Mouse (Mus musculus): ENCODE measurements around the gene Zdhhc19.

DNA sequence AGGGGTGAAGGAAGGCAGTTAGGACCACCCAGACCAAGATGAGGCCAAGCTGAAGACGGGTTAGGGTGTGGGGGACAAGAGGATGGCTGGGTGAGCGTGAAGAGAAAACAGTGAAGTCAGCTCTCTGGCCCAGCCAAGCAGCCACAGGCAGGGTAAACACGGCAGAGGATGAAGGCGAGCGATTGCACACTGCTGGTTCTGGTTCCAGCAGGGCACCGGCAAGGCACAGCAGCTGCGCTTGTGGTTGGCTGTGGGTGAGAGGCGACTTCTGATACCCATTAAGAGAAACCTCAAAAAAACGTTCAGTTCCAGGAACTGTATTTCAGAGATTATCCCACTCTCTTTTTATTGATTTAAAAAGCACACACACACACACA is 24.3 kb downstream of the Zdhhc19 start:
- no peak for TF ChIP-seq POLR2A (IDR thresholded peaks at IDR 0.05; ENCODE audit: control insufficient read depth in 1 of 2, insufficient read depth in 1 of 2, low read depth in 1 of 2, low read length in 2 of 2, poor library complexity in 1 of 2)
- TF ChIP-seq CTCF (IDR thresholded peaks at IDR 0.05 in 2 of 3, conservative IDR thresholded peaks at IDR 0.05 in 1 of 3; ENCODE audit: control insufficient read depth in 1 of 3, insufficient read depth in 1 of 3, low read depth in 2 of 3, low read length in 3 of 3, poor library complexity in 1 of 3, severe bottlenecking in 1 of 3) = no peak
- TF ChIP-seq POLR2AphosphoS2 (IDR thresholded peaks at IDR 0.05; ENCODE audit: low read length) = no peak
- TF ChIP-seq HCFC1 (IDR thresholded peaks at IDR 0.05; ENCODE audit: low read depth, low read length) = no peak
- no peak for TF ChIP-seq E2F4 (IDR thresholded peaks at IDR 0.05; ENCODE audit: borderline replicate concordance, low read depth, low read length)
- TF ChIP-seq KAT2A (conservative IDR thresholded peaks at IDR 0.05; ENCODE audit: low read depth, low read length) = no peak
- 0 out of 2 replicates have a peak, but pooled peaks have one; percentile 20 for TF ChIP-seq NRF1 (IDR thresholded peaks at IDR 0.05; ENCODE audit: insufficient read depth, low read depth, low read length, poor library complexity, severe bottlenecking)

All from MEL (cell line).